Mouse (Mus musculus) brain, embryonic 14.5 days (tissue): ENCODE measurements around the gene Dgki.

Experiments
- CTCF ChIP-seq: fragments of 200-500 bp; IDR thresholded peaks from 2 replicates; pipeline ENCODE4 v1.5.1; 2012; ENCODE audit warnings: inconsistent platforms, mild to moderate bottlenecking, moderate library complexity, borderline replicate concordance; ENCODE audit not compliant: insufficient read depth, insufficient read length; ENCODE audit errors: extremely low read depth
- POLR2A ChIP-seq: fragments of 200-500 bp; IDR thresholded peaks from 2 replicates; pipeline ENCODE4 v1.6.1; 2012; ENCODE audit warnings: mild to moderate bottlenecking, inconsistent platforms, borderline replicate concordance; ENCODE audit not compliant: poor library complexity, insufficient read depth, insufficient read length, severe bottlenecking; ENCODE audit errors: extremely low read depth

DNA sequence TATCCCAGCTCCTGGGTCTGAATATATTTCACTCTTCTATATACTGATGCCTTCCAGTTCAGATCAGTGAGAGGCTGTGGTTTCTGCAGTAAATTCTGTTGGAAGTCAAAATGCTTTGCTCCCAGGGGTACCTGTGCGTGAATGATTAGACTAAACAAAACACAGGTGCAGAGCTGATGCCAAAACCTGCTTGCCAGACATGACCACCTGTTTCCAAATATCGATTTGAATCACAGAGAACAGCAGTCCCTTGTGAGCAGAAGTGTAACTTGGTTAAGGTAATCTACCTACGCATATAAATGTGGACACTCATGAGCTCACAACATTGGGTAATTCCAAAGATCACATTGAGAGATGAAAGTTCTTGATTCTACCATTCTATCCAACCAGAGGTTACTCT lies 100.5 kb downstream of the Dgki start:
- TF ChIP-seq CTCF: no peak
- no peak for TF ChIP-seq POLR2A
